Mouse (Mus musculus) E14TG2a.4 (cell line): ENCODE measurements at regions not wholly inside any gene's neighbourhood (a gene's known extent, or its start where the extent isn't known, plus 50 kb on each side); places are given as distances from the start of the nearest gene placed in this dataset.

ENCODE experiments used
- CTCF ChIP-seq: conservative IDR thresholded peaks from 2 replicates; pipeline ENCODE4 v1.5.1; 2014; ENCODE audit warnings: low read length
- POU5F1 ChIP-seq: IDR thresholded peaks from 2 replicates; pipeline ENCODE4 v1.6.1; 2014; ENCODE audit warnings: low read length, borderline replicate concordance

DNA sequence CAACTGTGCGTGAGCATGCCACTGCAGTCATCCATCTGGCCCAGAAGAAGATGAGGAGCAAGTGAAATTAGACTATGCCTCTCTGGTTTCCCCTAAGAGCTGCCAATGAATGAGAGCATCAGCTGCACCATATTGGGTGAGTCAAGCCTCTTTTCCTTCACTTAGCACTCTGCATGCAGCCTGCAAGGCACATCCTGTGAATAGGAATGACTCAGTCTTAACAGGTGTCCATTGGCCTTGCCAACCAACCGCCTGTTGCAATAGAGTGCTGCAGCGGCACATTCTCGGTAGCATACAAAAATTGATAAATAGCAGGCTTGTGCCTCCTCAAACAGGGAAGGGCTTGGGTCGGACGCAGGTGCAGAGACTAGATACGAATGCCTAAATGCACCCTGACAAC, 808.7 kb downstream of the Gsdmc2 start:
- TF ChIP-seq CTCF: no peak
- no peak for TF ChIP-seq POU5F1
